Comparison of ENCODE assay signal across 7 mouse cellular contexts in the genomic region with DNA sequence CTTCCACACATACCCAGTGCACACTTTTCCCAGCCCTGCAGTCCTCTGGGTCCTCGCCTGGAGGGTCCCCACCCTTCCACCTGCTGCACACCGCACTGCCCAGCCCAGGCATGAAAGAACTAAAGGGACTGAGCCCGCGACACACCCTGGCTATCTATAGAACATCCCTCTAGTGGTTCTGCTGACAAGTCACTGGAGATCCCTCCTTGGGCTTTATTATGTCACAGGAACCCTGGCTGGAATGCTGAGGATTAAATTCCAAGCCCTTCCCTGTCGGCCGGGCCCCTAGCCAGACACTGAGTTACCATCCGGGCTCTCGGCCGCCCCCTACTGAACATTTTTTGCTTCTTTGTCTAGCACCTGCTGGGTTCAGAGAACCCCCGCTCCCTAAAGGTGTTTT.
DNase-seq lines count a peak whose midpoint lies in the region; ATAC-seq lines count a peak whose summit lies in the region.

No protein-coding gene starts in this region.

- H3K4me1 ChIP-seq in kidney, embryonic 15.5 days: no peaks in the 10 kb centered on the region

- H3K27ac ChIP-seq in kidney, embryonic 15.5 days: no peak overlapping the region

- H3K9ac ChIP-seq in kidney, embryonic 15.5 days: no peak overlapping the region

- no peak overlapping the region for H3K4me3 ChIP-seq in kidney, embryonic 15.5 days (replicated peaks)

- peak; percentile 18; the same call in 1 of the 2 replicates for ATAC-seq in kidney, embryonic 15.5 days (replicated peaks; ENCODE audit: low FRiP score)
- 0 out of 2 replicates have a peak, but pooled peaks have one; percentile 34 for ATAC-seq in megakaryocyte-erythroid progenitor cell, adult 5-6 weeks (replicated peaks; ENCODE audit: low FRiP score, low TSS enrichment, poor library complexity, severe bottlenecking)

- DNase-seq in ovary, postnatal 14 days (ENCODE audit: low spot score): peak; percentile 7
- no peak for DNase-seq in ovary, postnatal 10 days (ENCODE audit: low spot score)
- peak; percentile 18 for DNase-seq in brain, adult 2 months (ENCODE audit: low read depth, low spot score)
- peak; percentile 85 for DNase-seq in gastrocnemius, postnatal 10 days
- DNase-seq in layer of hippocampus, adult 9-11 months: no peak

- H3K36me3 ChIP-seq in kidney, embryonic 15.5 days: no peaks in the 10 kb centered on the region

- H3K27me3 ChIP-seq in kidney, embryonic 15.5 days: no peaks in the 10 kb centered on the region

- no peaks in the 10 kb centered on the region for H3K9me3 ChIP-seq in kidney, embryonic 15.5 days (replicated peaks)

- 52% methylated on average over 10 of the region's 10 CpGs for WGBS in kidney, embryonic 15.5 days

- no peak overlapping the region for H3K4me2 ChIP-seq in kidney, embryonic 15.5 days

Comparison
In these comparisons a context has a peak if more than half of its experiments do, and no peak if none do; other contexts are left out.
1. DNase-seq: peak in ovary, postnatal 14 days (single experiment), brain, adult 2 months (single experiment) and gastrocnemius, postnatal 10 days (single experiment); none in ovary, postnatal 10 days (single experiment) and layer of hippocampus, adult 9-11 months (single experiment).